Mouse (Mus musculus): ENCODE results near the gene Snx29. TPM values are rescaled to one million over a fixed set of nuclear protein-coding genes. Genes with fewer than 3 reads are reported as not detected.

Gene Snx29
- polyA plus RNA-seq, 1 experiment from 2014 or later = 8.2 TPM

GRCm38 (mm10) chr16:11637794-11638193, 315.1 kb downstream of the Snx29 start:
- Histone ChIP-seq H3K36me3 (ENCODE audit: control insufficient read depth, insufficient read depth) (no peaks in the 10 kb centered on the region), H3K4me2 (ENCODE audit: low read depth, low read length) (no peak overlapping the region), H3K9ac (ENCODE audit: low read length) (no peak overlapping the region), H3K27me3 (ENCODE audit: control insufficient read depth, insufficient read depth, low read length) (no peaks in the 10 kb centered on the region), H3K27ac (ENCODE audit: low read length) (no peak overlapping the region), H3K9me3 (replicated peaks; ENCODE audit: control insufficient read depth, low read length) (no peaks in the 10 kb centered on the region), H3K4me3 (ENCODE audit: low read length) (no peak overlapping the region), H3K4me1 (ENCODE audit: control insufficient read depth, insufficient read depth, low read length) (peaks cover 7% of the 10 kb centered on the region; the same call in 1 of the 2 replicates)
- no peak for ATAC-seq (replicated peaks; ENCODE audit: extremely low read depth, insufficient read depth, low FRiP score)

- H3K9ac ChIP-seq (ENCODE audit: low read length) = no peak overlapping the region
- no peak overlapping the region for H3K27ac ChIP-seq (ENCODE audit: low read length)
- H3K4me3 ChIP-seq (ENCODE audit: low read length) = no peak overlapping the region
- 51% methylated on average over 1 of the region's 1 CpGs for WGBS
- H3K9me3 ChIP-seq (replicated peaks; ENCODE audit: control insufficient read depth, low read length) = no peaks in the 10 kb centered on the region
- H3K4me2 ChIP-seq (ENCODE audit: low read depth, low read length) = no peak overlapping the region
- peaks cover 9% of the 10 kb centered on the region; the same call in 1 of the 2 replicates for H3K4me1 ChIP-seq (ENCODE audit: control insufficient read depth, insufficient read depth, low read length)
- no peaks in the 10 kb centered on the region for H3K27me3 ChIP-seq (ENCODE audit: control insufficient read depth, insufficient read depth, low read length)
- no peaks in the 10 kb centered on the region for H3K36me3 ChIP-seq (ENCODE audit: control insufficient read depth, insufficient read depth)
- no peak for ATAC-seq (replicated peaks; ENCODE audit: extremely low read depth, insufficient read depth, low FRiP score)
Observed at GRCm38 (mm10) chr16:11638739-11639138, 316.0 kb downstream of the Snx29 start.

- Histone ChIP-seq H3K27ac (ENCODE audit: low read length) (no peak overlapping the region), H3K4me2 (ENCODE audit: low read depth, low read length) (no peak overlapping the region), H3K27me3 (ENCODE audit: control insufficient read depth, insufficient read depth, low read length) (no peaks in the 10 kb centered on the region), H3K9ac (ENCODE audit: low read length) (no peak overlapping the region), H3K9me3 (replicated peaks; ENCODE audit: control insufficient read depth, low read length) (no peaks in the 10 kb centered on the region), H3K4me3 (ENCODE audit: low read length) (no peak overlapping the region), H3K4me1 (ENCODE audit: control insufficient read depth, insufficient read depth, low read length) (peaks cover 9% of the 10 kb centered on the region; the same call in 1 of the 2 replicates), H3K36me3 (ENCODE audit: control insufficient read depth, insufficient read depth) (no peaks in the 10 kb centered on the region)
- WGBS = 90% methylated on average over 8 of the region's 8 CpGs
- no peak for ATAC-seq (replicated peaks; ENCODE audit: extremely low read depth, insufficient read depth, low FRiP score)
Observed at GRCm38 (mm10) chr16:11639936-11640335, 317.2 kb downstream of the Snx29 start.

GRCm38 (mm10) chr16:11643603-11644002, 320.9 kb downstream of the Snx29 start:
- H3K4me1 ChIP-seq (ENCODE audit: control insufficient read depth, insufficient read depth, low read length) = peaks cover 2% of the 10 kb centered on the region; the same call in 1 of the 2 replicates
- H3K4me2 ChIP-seq (ENCODE audit: low read depth, low read length) = no peak overlapping the region
- no peaks in the 10 kb centered on the region for H3K9me3 ChIP-seq (replicated peaks; ENCODE audit: control insufficient read depth, low read length)
- no peak for ATAC-seq (replicated peaks; ENCODE audit: extremely low read depth, insufficient read depth, low FRiP score)
- no peaks in the 10 kb centered on the region for H3K27me3 ChIP-seq (ENCODE audit: control insufficient read depth, insufficient read depth, low read length)
- H3K4me3 ChIP-seq (ENCODE audit: low read length) = no peak overlapping the region
- 41% methylated on average over 6 of the region's 6 CpGs for WGBS
- no peak overlapping the region for H3K9ac ChIP-seq (ENCODE audit: low read length)
- no peak overlapping the region for H3K27ac ChIP-seq (ENCODE audit: low read length)
- H3K36me3 ChIP-seq (ENCODE audit: control insufficient read depth, insufficient read depth) = no peaks in the 10 kb centered on the region

- Histone ChIP-seq H3K9ac (ENCODE audit: low read length) (no peak overlapping the region), H3K4me2 (ENCODE audit: low read depth, low read length) (no peak overlapping the region), H3K4me3 (ENCODE audit: low read length) (no peak overlapping the region), H3K9me3 (replicated peaks; ENCODE audit: control insufficient read depth, low read length) (no peaks in the 10 kb centered on the region), H3K4me1 (ENCODE audit: control insufficient read depth, insufficient read depth, low read length) (peaks cover 2% of the 10 kb centered on the region; the same call in 1 of the 2 replicates), H3K36me3 (ENCODE audit: control insufficient read depth, insufficient read depth) (no peaks in the 10 kb centered on the region), H3K27me3 (ENCODE audit: control insufficient read depth, insufficient read depth, low read length) (no peaks in the 10 kb centered on the region), H3K27ac (ENCODE audit: low read length) (no peak overlapping the region)
- ATAC-seq (replicated peaks; ENCODE audit: extremely low read depth, insufficient read depth, low FRiP score) = no peak
- 47% methylated on average over 2 of the region's 2 CpGs for WGBS
Observed at GRCm38 (mm10) chr16:11644399-11644798, 321.7 kb downstream of the Snx29 start.

- Histone ChIP-seq H3K9me3 (replicated peaks; ENCODE audit: control insufficient read depth, low read length) (no peaks in the 10 kb centered on the region), H3K27ac (ENCODE audit: low read length) (no peak overlapping the region), H3K4me3 (ENCODE audit: low read length) (no peak overlapping the region), H3K4me2 (ENCODE audit: low read depth, low read length) (no peak overlapping the region), H3K9ac (ENCODE audit: low read length) (no peak overlapping the region), H3K4me1 (ENCODE audit: control insufficient read depth, insufficient read depth, low read length) (peaks cover 4% of the 10 kb centered on the region; the same call in 1 of the 2 replicates), H3K36me3 (ENCODE audit: control insufficient read depth, insufficient read depth) (no peaks in the 10 kb centered on the region), H3K27me3 (ENCODE audit: control insufficient read depth, insufficient read depth, low read length) (no peaks in the 10 kb centered on the region)
- no peak for ATAC-seq (replicated peaks; ENCODE audit: extremely low read depth, insufficient read depth, low FRiP score)
- WGBS = 33% methylated on average over 4 of the region's 4 CpGs
Observed at GRCm38 (mm10) chr16:11645668-11646067, 323.0 kb downstream of the Snx29 start.

GRCm38 (mm10) chr16:11646745-11647289, 324.1 kb downstream of the Snx29 start:
- 89% methylated on average over 4 of the region's 4 CpGs for WGBS
- H3K36me3 ChIP-seq (ENCODE audit: control insufficient read depth, insufficient read depth) = no peaks in the 10 kb centered on the region
- ATAC-seq (replicated peaks; ENCODE audit: extremely low read depth, insufficient read depth, low FRiP score) = no peak

GRCm38 (mm10) chr16:11648169-11648688, 325.5 kb downstream of the Snx29 start:
- Histone ChIP-seq H3K4me1 (ENCODE audit: control insufficient read depth, insufficient read depth, low read length) (peaks cover 5% of the 10 kb centered on the region; the same call in 1 of the 2 replicates), H3K9ac (ENCODE audit: low read length) (no peak overlapping the region), H3K4me3 (ENCODE audit: low read length) (no peak overlapping the region), H3K9me3 (replicated peaks; ENCODE audit: control insufficient read depth, low read length) (no peaks in the 10 kb centered on the region), H3K27ac (ENCODE audit: low read length) (no peak overlapping the region), H3K4me2 (ENCODE audit: low read depth, low read length) (no peak overlapping the region), H3K27me3 (ENCODE audit: control insufficient read depth, insufficient read depth, low read length) (no peaks in the 10 kb centered on the region), H3K36me3 (ENCODE audit: control insufficient read depth, insufficient read depth) (no peaks in the 10 kb centered on the region)
- WGBS = 82% methylated on average over 1 of the region's 1 CpGs
- no peak for ATAC-seq (replicated peaks; ENCODE audit: extremely low read depth, insufficient read depth, low FRiP score)

More at GRCm38 (mm10) chr16:11646745-11647289, 324.1 kb downstream of the Snx29 start:
- peaks cover 5% of the 10 kb centered on the region; the same call in 1 of the 2 replicates for H3K4me1 ChIP-seq (ENCODE audit: control insufficient read depth, insufficient read depth, low read length)
- no peaks in the 10 kb centered on the region for H3K27me3 ChIP-seq (ENCODE audit: control insufficient read depth, insufficient read depth, low read length)
- no peak overlapping the region for H3K4me3 ChIP-seq (ENCODE audit: low read length)
- H3K9me3 ChIP-seq (replicated peaks; ENCODE audit: control insufficient read depth, low read length) = no peaks in the 10 kb centered on the region
- H3K27ac ChIP-seq (ENCODE audit: low read length) = no peak overlapping the region
- H3K9ac ChIP-seq (ENCODE audit: low read length) = no peak overlapping the region
- no peak overlapping the region for H3K4me2 ChIP-seq (ENCODE audit: low read depth, low read length)

GRCm38 (mm10) chr16:11652686-11653366, 330.1 kb downstream of the Snx29 start:
- H3K9ac ChIP-seq (ENCODE audit: low read length) = no peak overlapping the region
- no peak for ATAC-seq (replicated peaks; ENCODE audit: extremely low read depth, insufficient read depth, low FRiP score)
- H3K27ac ChIP-seq (ENCODE audit: low read length) = no peak overlapping the region
- 72% methylated on average over 2 of the region's 2 CpGs for WGBS
- peaks cover 2% of the 10 kb centered on the region; the same call in 1 of the 2 replicates for H3K4me1 ChIP-seq (ENCODE audit: control insufficient read depth, insufficient read depth, low read length)
- no peaks in the 10 kb centered on the region for H3K9me3 ChIP-seq (replicated peaks; ENCODE audit: control insufficient read depth, low read length)
- H3K27me3 ChIP-seq (ENCODE audit: control insufficient read depth, insufficient read depth, low read length) = no peaks in the 10 kb centered on the region
- no peak overlapping the region for H3K4me3 ChIP-seq (ENCODE audit: low read length)
- no peak overlapping the region for H3K4me2 ChIP-seq (ENCODE audit: low read depth, low read length)
- no peaks in the 10 kb centered on the region for H3K36me3 ChIP-seq (ENCODE audit: control insufficient read depth, insufficient read depth)
